Mouse (Mus musculus): ENCODE measurements around the gene Usp7.
"Not testable (repeated sequence)": the region's sequence is repeated elsewhere in the genome, so short reads cannot be mapped to it uniquely, and the experiment has no call there.

Gene Usp7

DNA sequence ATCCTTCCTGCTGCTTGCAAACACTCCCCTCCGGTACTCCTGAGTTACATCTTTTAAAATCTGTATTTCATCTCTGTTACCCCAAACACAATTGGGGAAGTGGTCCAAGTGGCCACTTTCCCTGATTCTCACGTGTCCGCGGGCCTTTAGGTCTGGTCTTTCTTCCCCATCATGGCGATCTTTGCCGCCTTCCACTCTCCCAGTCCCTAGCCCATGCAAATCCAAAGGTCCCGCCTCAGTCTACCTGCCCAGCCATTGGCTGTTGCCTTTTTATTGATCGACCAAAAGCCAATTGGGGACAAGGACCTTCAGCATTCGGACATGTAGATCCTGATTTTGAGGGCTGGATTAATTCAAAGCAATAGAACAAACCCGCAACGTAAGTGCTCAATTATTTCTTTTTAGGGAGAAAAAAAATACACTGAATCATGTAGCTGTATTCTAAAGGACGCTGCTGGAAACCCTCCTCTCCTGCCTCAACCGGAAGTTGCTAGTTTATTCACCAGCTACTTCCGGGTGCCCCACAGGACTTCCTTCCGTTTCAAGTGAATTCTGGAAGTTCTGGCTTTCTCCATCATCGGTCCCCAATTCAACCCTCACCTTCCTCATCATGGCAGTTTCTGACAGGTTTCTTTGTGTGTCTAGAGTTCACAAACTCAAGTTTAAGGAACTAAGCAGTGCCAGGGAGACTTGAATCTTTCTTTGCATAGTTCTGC is 8.8 kb downstream of the Usp7 start:
- DNase-seq (ENCODE audit: extremely low spot score, low spot score) = no peak

DNA sequence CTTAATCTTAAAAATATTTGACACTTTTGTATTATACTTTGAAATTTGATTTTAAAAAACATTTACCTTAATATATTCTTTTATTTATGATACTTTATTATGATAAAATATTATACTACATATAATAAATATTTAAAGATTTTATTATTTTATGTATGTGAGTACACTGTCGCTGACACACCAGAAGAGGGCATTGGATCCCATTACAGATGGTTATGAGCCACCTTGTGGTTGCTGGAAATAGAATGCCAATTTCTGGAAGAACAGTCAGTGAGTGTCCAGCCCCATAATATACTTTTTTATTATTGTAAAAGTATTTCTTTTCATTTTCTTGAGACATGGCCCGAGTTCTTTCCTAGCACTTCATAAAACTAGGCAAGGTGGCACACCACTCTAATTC is 10.4 kb downstream of the Usp7 start:
- DNase-seq (ENCODE audit: extremely low spot score, low spot score) = no peak

DNA sequence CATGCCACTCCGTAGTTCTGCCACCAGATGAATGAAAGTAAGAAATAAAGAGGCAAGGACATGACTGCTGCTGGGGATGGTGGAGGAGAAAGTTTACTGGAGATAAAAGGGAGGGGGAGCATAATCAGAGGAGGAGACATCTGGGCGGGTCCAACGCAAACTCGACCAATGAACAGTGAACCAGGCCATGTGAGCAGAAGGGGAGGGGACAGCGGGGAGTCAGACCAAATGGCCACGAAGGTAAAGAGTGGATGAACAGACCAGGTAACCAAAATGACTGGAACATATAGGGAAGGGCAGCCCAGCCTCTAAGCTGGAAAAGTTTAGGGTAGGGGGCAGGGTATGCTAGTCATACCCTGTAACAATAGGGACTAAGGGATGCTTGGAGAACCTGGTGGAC is 10.9 kb downstream of the Usp7 start:
- no peak for DNase-seq (ENCODE audit: extremely low spot score, low spot score)

DNA sequence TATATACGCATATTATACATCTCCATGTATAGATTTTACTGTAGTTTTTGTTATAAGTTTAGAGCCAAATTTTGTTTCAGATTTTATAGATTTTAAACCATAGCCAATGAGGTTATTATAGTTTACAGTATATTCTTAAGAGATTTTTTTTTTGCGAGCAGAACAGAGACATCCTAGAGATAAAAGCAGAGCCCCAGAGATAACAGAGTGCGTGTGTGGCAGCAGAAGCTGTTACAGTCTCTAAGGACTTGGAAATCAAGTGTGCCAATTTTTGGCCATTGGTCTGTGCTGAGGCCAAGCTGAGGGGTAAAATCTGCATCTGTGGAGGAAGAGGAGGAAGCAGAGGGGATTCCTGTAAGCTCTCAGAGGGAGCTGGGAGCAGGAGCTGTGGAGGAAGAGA is 11.9 kb downstream of the Usp7 start:
- DNase-seq (ENCODE audit: extremely low spot score, low spot score) = no peak

DNA sequence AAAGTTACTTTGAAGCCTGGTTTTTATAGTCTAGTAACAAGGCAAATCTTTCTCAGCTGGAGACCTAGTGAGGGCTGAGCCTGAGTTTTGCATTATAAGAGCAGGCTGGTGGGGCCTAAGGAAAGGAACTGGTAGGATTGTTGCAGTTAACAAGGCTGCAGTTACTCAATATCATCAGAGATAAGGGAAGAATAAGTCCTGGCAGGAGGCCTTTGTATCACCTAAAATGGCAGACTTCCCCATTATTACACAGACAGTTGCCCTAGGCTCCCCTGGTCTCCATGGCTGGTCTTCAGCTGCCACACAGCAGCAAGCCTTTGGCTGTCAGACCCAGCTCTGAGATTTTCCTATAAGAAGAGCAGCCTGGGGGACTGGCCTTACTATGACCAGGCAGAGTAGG is 13.4 kb downstream of the Usp7 start:
- no peak for DNase-seq (ENCODE audit: extremely low spot score, low spot score)

DNA sequence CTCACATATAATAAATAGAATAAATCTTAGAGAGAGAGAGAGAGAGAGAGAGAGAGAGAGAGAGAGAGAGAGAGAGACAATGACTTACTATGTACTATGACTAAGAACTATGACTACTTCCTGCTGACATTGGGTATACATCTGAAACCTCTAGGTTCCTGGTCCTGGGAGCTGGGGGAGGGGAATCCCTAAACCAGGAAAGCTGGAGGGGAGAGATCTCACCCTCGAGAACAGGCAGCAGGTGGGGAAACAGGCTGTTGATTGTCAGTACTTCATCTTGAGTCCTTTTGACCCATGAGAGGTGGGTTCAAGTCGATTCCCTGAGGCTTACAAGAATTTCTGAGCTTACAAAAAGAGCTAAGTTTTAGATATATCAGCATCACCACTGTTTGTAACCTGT is 14.9 kb downstream of the Usp7 start:
- DNase-seq (ENCODE audit: extremely low spot score, low spot score) = no peak

DNA sequence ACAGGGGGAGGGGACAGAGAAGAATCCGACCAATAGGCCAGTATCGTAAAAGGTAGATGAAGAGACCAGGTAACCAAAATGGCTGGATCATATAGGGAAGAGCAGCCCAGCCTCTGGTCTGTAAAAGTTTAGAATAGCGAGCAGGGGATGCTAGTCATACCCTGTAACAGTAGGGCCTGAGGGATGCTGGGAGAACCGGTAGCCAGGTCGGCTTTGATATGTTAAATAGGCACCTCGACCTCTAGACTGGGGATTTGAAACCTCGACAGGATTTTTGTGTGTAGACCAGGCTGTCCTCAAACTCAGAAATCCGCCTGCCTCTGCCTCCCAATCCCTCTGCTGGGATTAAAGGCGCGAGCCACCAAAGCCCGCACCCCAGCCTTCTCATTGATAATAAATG is 15.5 kb downstream of the Usp7 start:
- DNase-seq (ENCODE audit: extremely low spot score, low spot score) = no peak

DNA sequence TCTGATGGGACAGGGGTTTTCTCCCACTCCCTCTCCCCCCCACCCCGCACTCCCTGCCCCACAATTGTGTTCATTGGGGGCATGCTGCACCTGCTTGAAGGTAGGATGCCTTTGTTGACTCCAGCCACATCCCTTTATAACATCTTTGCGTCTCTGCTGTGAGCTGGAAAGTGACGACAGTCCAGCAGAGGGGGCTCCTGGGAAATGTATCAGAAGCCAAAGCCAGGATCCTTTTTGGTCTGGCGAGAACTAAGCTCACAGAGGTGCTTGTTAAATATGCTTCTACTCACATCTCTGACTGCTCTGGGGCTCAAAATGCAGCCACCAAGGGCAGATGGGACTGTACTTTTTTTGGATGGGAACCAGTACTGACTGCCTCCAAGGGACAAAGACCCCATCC is 21.0 kb downstream of the Usp7 start:
- no peak for DNase-seq (ENCODE audit: extremely low spot score, low spot score)

DNA sequence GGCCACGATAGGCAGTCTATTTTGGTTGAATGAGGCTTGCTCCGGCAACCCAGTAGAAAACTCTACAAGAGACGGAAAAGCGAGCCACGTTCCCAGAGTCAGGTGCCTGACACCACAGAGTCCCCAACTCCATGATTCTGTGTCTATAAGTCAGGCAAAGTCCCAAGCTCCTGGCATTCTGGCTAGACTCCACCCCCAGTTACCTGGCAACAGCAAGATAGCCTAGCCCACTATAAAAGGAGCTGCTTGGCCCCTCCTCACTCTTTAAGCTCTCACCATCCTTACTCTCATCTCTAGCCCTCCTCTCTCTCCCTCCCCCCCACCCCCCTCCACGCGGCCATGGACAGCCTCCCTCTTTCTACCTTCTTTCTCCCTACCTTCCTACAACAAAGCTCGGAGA is 21.8 kb downstream of the Usp7 start:
- not testable (repeated sequence) for DNase-seq (ENCODE audit: extremely low spot score, low spot score)

DNA sequence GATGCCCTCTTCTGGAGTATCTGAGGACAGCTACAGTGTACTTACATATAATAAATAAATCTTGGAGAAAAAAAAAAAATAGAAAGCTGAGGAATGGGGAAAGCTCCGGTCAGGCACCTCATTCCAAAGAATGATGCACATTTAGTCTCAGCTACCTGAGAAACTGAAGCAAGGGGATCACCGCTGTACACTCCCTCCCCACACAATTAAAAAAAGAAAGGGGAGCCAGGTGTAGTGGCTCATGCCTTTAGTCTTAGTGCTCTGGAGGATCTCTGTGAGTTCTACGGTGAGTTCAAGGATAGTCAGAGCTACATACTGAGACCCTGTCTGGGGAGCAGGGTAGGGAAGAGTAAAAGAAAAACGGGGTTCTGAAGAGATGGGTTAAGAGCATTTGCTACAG is 22.6 kb downstream of the Usp7 start:
- no peak for DNase-seq (ENCODE audit: extremely low spot score, low spot score)

DNA sequence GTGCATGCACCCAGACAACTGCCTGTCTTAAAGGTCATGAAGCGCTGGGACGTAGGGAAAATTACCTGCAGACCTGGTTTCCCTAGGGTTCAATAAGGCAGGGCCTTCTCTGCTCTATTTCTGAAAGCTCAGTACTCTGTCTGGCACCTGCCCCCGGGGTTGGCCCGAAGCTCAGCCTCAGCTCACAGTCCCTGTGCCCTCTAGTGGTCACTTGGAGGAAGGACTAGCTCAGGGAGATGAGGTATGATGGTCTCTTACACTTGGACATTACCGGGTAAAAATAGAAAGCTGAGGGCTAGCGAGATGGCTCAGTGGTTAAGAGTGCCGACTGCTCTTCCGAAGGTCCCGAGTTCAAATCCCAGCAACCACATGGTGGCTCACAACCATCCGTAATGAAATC is 23.0 kb downstream of the Usp7 start:
- DNase-seq (ENCODE audit: extremely low spot score, low spot score) = peak; percentile 42

DNA sequence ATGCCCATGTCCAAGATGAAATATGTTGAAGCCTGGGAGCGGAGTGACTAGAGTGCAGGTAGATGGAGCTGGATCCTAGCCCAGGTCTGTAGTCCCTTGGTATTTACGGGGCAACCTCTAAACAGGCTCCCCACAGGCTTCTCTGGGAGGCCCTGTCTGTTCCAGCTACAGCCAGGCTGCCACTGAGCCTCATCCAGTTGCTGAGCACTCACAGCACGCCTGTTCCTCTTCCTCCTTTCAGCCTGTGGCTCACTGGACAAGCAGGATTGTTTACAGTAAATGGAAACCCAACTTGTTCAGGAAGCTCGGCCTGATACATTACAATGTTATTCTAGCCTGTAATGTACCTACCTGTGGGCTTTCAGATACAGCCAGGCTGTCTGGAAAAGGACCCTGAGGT is 23.5 kb downstream of the Usp7 start:
- no peak for DNase-seq (ENCODE audit: extremely low spot score, low spot score)

DNA sequence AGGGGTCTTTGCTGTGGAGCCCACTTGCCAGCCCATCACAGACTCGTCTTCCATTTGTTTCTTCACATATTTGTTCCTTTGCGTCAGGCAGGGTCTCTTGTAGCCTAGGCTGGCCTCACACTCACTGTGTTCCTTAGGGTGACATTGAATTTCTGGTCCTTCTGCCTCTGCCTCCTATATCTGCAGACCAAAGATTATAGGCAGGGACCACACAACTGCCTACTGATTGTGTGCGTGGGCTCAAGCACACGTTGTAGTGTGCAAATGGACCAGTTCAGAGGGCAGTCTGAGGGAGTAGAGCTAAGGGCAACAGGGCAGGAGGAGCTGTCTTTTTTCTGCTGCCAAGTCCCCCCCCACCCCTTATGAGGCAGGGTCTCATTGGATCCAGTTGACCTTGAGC is 24.0 kb downstream of the Usp7 start:
- DNase-seq (ENCODE audit: extremely low spot score, low spot score) = no peak

DNA sequence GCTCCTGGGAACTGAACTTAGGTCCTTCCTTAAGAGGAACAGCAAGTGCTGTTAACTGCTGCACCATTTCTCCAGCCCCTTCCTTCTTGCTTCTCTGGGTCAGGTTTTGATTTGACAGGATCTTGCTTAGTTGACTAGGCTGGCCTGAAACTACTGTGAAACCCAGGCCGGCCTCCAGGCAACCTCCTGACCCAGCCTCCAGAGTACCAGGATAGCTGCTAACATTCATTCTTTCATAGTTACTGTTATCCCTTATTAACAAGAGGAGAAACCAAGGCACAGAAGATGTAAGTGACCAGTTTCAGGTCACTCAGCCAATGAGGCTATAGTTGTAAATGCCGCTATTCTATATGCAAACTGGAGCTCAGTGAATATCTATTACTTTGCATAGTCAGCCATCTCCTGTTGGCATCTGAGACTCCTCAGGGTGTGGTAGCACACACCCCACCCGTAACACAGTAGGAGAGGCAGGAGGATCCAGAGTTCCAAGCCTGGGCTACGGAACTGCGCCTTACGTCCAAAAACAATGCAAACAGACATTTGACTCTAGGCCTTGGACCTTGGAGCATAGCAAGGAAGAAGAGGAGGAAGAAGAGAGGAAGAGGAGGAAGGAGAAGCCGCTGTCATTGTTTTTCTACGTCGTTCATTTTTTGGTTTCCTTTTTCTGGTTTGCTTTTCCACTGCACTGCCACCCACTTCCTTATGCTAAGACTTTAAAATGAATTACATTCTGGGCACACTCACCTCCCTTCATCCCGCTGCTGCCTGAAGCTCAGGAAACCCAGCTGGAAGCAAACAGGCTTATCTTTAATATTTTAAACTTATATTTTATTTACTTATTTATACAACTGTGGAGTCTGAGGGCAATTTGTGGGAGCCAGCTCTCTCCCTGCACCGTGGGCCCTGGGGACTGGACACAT is 24.7 kb downstream of the Usp7 start:
- no peak for DNase-seq (ENCODE audit: extremely low spot score, low spot score)

DNA sequence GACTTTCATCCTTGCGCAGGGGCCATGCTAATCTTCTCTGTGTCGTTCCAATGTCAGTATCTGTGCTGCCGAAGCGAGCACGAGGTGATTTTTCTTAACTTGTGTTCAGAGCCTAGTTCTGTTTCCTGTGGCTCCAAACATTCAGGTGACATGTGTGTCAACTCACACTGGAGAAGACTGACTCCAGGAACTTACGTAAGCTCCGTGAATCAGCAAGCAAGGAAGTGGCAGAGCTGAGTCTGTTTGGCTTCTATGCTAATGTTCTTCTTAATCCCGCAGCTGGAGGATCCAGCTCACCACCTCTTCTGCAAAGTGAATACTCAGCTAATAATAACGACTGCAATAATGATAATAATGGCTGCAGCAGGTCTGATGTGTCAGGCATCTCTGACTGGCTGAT is 25.9 kb downstream of the Usp7 start:
- no peak for DNase-seq (ENCODE audit: extremely low spot score, low spot score)

DNA sequence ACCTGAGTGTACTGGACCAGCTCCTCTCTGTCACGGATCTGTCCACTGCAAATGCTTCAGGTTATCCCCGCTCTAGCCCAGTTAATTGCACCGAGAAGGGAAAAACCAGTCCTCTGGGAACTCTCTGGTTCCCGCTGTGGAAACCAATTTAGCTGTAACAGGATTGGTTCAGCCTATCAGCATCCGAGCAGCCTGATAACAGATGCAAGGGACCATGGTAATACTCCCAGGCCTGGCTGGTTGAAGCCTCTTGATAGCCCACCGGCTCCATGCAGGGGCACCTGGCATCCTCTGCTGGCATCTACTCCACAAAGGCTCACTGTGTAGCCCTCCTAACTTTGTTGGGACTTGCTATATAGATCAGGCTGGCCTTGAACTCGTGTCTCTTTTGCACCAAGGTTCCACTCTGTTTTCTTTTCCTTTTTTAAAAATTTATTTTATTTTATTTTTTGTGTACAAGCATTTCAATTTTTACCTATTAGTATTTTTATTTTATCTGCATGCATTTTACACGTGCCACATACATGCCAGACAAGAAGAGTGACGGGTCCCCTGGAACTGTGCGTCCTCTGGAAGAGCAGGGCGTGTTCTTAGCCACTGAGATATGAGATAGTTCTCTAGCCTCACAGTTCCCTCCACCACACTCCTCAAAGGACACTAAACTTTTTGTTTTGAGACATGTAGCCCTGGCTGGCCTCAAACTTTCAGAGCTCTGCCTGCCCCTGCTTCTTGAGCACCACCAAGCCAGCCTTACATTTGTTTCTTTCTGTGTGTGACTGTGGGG is 27.8 kb downstream of the Usp7 start:
- no peak for DNase-seq (ENCODE audit: extremely low spot score, low spot score)

DNA sequence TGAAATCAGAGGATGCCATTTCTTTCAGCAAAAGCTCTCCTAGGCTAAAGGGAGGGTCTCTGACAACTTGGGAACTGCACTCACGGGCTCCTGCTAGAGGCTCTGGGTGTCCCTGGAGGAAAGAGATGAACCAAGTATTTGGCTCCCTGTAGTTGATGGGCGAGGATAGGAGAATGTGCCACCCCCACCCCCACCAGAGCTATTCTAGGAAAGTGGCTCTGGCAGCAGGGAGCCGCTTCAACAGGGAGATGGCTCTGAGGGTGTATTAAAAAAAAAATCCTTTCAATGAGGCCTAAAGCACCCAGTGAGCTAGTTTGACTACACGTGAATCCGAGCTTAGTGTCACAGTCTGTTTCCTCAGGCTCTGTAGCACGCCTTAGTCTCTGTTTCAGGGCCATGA is 29.1 kb downstream of the Usp7 start:
- DNase-seq (ENCODE audit: extremely low spot score, low spot score) = no peak

DNA sequence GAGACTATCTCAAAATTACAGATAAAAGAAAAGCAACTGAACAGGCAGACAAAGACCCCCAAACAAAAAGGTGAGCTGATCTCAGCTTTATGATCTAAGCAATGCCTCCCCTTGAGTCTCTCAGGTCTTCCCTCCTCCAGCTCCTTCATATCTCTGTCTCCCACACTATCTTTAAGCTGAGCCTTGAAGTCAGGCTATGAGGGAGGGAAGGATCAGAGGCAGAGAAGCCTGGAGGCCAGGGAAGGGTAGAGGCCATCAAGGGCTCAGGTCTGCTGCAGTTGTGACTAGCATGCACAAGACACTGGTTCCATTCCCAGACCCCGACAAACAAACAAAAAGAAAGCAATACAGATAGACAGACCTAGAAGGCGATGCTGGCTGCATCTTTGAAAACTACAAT is 30.2 kb downstream of the Usp7 start:
- DNase-seq (ENCODE audit: extremely low spot score, low spot score) = no peak

DNA sequence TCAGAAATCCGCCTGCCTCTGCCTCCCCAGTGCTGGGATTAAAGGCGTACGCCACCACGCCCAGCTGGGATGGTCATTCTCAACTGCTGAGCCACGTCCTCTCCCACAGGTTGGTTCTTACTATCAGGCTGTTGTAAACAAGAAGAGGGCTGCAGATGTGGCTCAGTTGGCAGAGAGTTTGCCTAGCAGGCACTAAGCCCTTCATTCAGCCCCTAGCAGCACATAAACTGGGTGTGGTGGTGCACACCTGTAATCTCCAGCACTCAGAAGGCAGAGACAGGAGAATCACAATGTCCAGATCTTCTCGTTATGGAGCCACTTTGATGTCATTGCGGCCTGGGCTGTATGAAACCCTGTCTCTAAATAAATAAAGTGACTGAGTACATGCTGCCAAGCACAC is 31.1 kb downstream of the Usp7 start:
- no peak for DNase-seq (ENCODE audit: extremely low spot score, low spot score)

DNA sequence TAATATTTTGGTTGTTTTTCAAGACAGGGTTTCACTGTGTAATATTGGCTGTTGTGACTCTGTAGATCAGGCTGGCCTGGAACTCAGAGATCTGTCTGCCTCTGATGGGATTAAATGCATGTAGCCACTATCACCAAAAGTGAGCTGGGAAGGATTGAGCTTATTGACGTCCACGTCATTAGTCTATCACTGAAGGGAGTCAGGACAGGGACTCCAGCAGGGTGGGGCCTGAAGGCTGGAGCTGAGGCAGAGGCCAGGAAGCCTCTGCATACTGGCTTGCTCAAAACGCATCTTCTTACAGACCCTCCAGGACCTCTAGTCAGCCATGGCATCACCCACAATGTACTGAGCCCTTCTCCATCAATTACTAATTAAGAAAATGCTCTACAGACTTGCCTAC is 33.1 kb downstream of the Usp7 start:
- no peak for DNase-seq (ENCODE audit: extremely low spot score, low spot score)

DNA sequence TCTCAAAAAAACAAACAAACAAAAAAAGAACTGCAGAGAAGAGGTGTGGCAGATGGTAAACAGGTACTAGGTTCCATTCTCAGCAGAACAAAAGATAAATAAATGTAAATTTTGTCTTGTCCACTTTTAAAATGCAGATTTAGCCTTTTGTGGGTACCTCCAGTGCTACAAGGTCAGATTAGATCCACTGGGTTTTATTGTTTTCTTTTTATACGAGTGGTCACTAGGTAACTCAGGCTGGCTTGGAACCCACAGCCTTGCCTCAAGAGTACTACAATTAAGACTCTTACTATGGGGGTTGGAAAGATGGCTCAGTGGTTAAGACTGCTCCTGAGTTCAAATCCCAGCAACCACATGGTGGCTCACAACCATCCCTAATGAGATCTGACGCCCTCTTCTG is 33.9 kb downstream of the Usp7 start:
- DNase-seq (ENCODE audit: extremely low spot score, low spot score) = no peak

DNA sequence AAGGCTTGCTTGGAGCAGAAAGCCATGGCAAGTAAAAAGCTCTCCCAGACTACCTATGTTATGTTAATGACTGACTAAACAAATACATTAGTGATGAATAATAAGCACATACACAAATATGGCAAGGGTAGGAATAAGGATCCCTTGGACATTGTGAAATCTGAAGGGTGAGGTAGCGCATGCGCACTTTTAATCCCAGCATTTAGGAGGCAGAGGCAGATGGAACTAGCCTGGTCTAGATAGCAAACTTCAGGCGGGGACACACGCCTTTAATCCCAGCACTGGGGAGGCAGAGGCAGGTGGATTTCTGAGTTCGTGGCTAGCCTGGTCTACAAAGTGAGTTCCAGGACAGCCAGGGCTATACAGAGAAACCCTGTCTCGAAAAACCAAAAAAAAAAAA is 34.5 kb downstream of the Usp7 start:
- DNase-seq (ENCODE audit: extremely low spot score, low spot score) = not testable (repeated sequence)
